Mouse (Mus musculus) erythroblast, embryonic 14.5 days (primary cell): Measurements from ENCODE around the gene Gm7544.
"Not testable (repeated sequence)": the region's sequence is repeated elsewhere in the genome, so short reads cannot be mapped to it uniquely, and the experiment has no call there.

ENCODE experiments used
- GATA1 ChIP-seq: IDR thresholded peaks from 2 replicates; pipeline ENCODE4 v1.6.1; 2012; ENCODE audit warnings: low read length, inconsistent platforms, mixed read lengths
- TAL1 ChIP-seq: IDR thresholded peaks from 3 replicates; pipeline ENCODE4 v1.6.1; 2012; ENCODE audit warnings: low read length, inconsistent platforms, mixed read lengths

DNA sequence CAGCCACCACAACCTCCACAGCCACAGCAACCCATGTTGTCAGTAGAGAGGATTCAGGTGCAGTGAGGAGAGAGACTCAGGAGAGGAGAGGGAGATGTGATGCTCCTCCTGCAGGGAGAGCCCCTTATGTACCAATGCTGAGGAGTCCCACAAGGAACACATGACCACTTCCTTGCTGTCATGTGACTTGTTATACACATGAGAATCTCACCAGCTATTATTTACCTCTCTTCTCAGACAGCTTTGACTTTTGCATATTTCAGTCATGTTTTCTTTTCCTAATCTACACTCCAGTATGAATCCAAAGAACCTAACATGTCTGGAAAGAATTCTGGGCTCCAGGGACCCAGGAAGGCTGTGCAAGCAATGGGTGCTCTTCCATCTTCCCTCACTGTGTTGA lies at the start of gene Gm7544:
- TF ChIP-seq GATA1, TAL1: not testable (repeated sequence)
